Mouse (Mus musculus) spleen, embryonic (tissue): ENCODE measurements at regions not wholly inside any gene's neighbourhood (a gene's known extent, or its start where the extent isn't known, plus 50 kb on each side); places are given as distances from the start of the nearest gene placed in this dataset.

Experiments used
- CTCF ChIA-PET: fragments of 350-600 bp; sonication (Branson Sonifier 250); formaldehyde crosslinking; loops from one replicate; lab custom pipeline; 2022; lab: Charles Lee

- CTCF ChIA-PET: interaction anchor here (0.7 kb wide), 2 partner anchors 87 to 483 kb away, joined by 4 to 5 read pairs; no protein-coding TSS in a partner anchor
Observed at GRCm38 (mm10) chr10:19188082-19188742, 168.1 kb upstream of the Olig3 start.

GRCm38 (mm10) chr10:19187716-19188081 is 168.6 kb upstream of the Olig3 start:
- CTCF ChIA-PET: no interaction called here

- CTCF ChIA-PET: no interaction called here
Observed at GRCm38 (mm10) chr10:19187084-19187615, 169.2 kb upstream of the Olig3 start.

GRCm38 (mm10) chr10:19185790-19186581 is 170.3 kb upstream of the Olig3 start:
- CTCF ChIA-PET: interaction anchor here (0.6 to 1.4 kb wide), 7 partner anchors 16 to 348 kb away, joined by 3 to 20 read pairs (median 4); partner anchors contain the start of gene Tnfaip3

GRCm38 (mm10) chr10:19184886-19185285 is 169.4 kb upstream of the Tnfaip3 start:
- CTCF ChIA-PET: interaction anchor here (0.7 to 1.3 kb wide), 3 partner anchors 13 to 1078 kb away, joined by 5 to 9 read pairs (median 9); partner anchors contain the start of gene Tnfaip3

GRCm38 (mm10) chr10:19177895-19178294 is 162.4 kb upstream of the Tnfaip3 start:
- CTCF ChIA-PET: no interaction called here

GRCm38 (mm10) chr10:19177414-19177813 is 162.0 kb upstream of the Tnfaip3 start:
- CTCF ChIA-PET: no interaction called here

GRCm38 (mm10) chr10:19176249-19176648 is 160.8 kb upstream of the Tnfaip3 start:
- CTCF ChIA-PET: no interaction called here

- CTCF ChIA-PET: interaction anchor here (0.5 to 0.6 kb wide), 2 partner anchors 13 to 93 kb away, joined by 5 to 9 read pairs; no protein-coding TSS in a partner anchor
Observed at GRCm38 (mm10) chr10:19171834-19172233, 156.4 kb upstream of the Tnfaip3 start.

- CTCF ChIA-PET: no interaction called here
Observed at GRCm38 (mm10) chr10:19170596-19170995, 155.1 kb upstream of the Tnfaip3 start.

- CTCF ChIA-PET: interaction anchor here (0.8 kb wide), 1 partner anchor 17 kb away, joined by 3 read pairs; no protein-coding TSS in a partner anchor
Observed at GRCm38 (mm10) chr10:19169272-19169671, 153.8 kb upstream of the Tnfaip3 start.

- CTCF ChIA-PET: no interaction called here
Observed at GRCm38 (mm10) chr10:19168362-19168761, 152.9 kb upstream of the Tnfaip3 start.

GRCm38 (mm10) chr10:19167641-19168271 is 152.3 kb upstream of the Tnfaip3 start:
- CTCF ChIA-PET: no interaction called here

GRCm38 (mm10) chr10:19167101-19167500 is 151.6 kb upstream of the Tnfaip3 start:
- CTCF ChIA-PET: interaction anchor here (0.5 to 1.0 kb wide), 2 partner anchors 12 to 14 kb away, joined by 3 read pairs; no protein-coding TSS in a partner anchor

- CTCF ChIA-PET: interaction anchor here (0.9 kb wide), 1 partner anchor 10 kb away, joined by 3 read pairs; no protein-coding TSS in a partner anchor
Observed at GRCm38 (mm10) chr10:19162104-19162503, 146.6 kb upstream of the Tnfaip3 start.

GRCm38 (mm10) chr10:19161149-19161548 is 145.7 kb upstream of the Tnfaip3 start:
- CTCF ChIA-PET: no interaction called here

- CTCF ChIA-PET: interaction anchor here (1.0 kb wide), 1 partner anchor 13 kb away, joined by 3 read pairs; no protein-coding TSS in a partner anchor
Observed at GRCm38 (mm10) chr10:19154041-19154440, 138.6 kb upstream of the Tnfaip3 start.

GRCm38 (mm10) chr10:19152773-19153172 is 137.3 kb upstream of the Tnfaip3 start:
- CTCF ChIA-PET: no interaction called here

- CTCF ChIA-PET: no interaction called here
Observed at GRCm38 (mm10) chr10:19150766-19151165, 135.3 kb upstream of the Tnfaip3 start.

GRCm38 (mm10) chr10:19150005-19150404 is 134.5 kb upstream of the Tnfaip3 start:
- CTCF ChIA-PET: no interaction called here

- CTCF ChIA-PET: no interaction called here
Observed at GRCm38 (mm10) chr10:19149196-19149869, 133.9 kb upstream of the Tnfaip3 start.
